Mouse (Mus musculus) granulocyte monocyte progenitor cell, adult 5-6 weeks (primary cell): ENCODE data around the gene Hyls1. TPM values are rescaled to one million over a fixed set of nuclear protein-coding genes. Genes with fewer than 3 reads are reported as not detected.

Experiments
- ATAC-seq: replicated peaks from 2 replicates; pipeline ENCODE4 v1.8.0; 2016; ENCODE audit warnings: mild to moderate bottlenecking, moderate TSS enrichment, inconsistent platforms; ENCODE audit not compliant: poor library complexity, severe bottlenecking
- total RNA-seq, 2 experiments: library from RNA; stranded (forward) in 1 of 2; stranded (reverse) in 1 of 2; fragments of 200-712, 200-1000 nt in 1 of 2; fragments of >200 nt in 1 of 2; fragmentation: Nextera tagmentation in 1 of 2; gene quantifications; 2 replicates each; pipeline ENCODE4 v1.2.3; 2014 to 2017

Hyls1 gene
- total RNA-seq, 2 experiments from 2014 or later = 4.3 to 7.6 TPM

DNA sequence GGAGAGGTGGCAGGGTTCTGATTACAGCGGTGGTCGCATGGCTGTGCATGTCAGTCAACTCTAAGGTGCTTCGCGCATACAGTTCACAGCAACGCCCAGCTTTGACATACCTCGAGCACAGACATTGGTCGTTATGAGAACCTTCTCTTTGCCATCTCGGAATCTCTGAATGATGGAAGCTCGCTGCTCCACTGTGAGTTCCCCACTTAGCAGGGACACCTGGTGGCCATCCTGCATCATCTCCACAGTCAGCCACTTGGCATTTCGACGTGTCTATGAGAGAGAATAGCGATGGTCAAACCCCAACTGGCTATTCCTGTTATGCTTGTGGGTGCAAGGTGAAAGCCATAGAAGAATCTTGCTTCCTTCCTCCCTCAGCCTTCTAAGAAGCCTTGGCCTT lies 24.5 kb downstream of the Hyls1 start:
- no peak for ATAC-seq

DNA sequence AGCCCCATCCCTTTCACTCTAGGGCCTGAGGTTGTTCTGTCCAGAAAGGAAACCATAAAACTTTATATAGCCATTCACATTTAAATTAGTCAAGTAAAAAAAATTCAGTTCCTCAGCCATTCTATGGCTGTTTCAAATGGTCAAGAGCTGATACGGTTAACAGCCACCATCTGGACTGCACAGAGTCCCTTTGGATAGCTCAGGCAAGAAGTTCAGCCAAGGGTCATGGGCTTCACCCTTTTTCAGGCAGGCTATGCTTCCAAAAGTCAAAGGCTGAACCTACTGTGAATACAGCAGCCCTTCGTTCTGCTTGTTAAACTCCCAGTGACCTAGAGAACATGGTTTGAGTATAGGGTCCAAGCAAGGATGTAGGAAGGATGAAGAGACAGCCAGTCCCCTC lies 25.5 kb downstream of the Hyls1 start:
- ATAC-seq = no peak

DNA sequence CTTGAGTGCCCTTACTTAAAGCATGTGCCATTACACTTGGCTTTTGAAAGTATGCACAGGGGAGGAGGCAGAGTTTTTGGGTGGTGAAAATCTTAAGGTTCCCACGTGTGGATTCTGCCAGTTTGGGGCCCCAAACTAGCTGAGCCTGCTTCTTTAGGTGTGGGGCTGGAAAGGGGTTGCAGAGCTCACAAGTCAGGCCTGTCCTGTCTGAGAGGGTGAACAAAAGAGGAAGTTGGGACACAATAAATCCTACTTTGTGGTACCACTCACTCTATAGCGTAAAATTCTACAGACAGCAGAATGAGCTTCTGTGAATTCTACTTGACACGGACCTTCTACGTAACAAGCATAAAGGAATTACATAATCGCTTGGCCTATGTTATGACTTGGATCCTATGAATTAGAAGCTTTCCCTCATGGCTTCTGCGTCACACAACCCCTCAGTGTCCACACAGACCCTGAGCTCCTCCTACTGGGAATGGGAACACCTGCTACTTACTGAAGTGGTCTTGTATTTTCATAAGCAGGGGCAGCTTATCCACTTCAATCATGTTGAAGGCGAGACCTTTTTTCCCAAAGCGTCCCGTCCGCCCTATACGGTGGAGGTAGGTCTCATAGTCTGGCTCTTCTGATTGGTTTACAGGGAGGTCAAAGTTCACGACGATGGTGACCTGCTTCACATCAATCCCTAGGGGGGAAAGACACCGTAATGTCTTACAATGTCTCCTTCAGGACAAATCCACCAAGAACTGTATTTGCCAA lies 26.9 kb downstream of the Hyls1 start:
- peak; percentile 47 for ATAC-seq

DNA sequence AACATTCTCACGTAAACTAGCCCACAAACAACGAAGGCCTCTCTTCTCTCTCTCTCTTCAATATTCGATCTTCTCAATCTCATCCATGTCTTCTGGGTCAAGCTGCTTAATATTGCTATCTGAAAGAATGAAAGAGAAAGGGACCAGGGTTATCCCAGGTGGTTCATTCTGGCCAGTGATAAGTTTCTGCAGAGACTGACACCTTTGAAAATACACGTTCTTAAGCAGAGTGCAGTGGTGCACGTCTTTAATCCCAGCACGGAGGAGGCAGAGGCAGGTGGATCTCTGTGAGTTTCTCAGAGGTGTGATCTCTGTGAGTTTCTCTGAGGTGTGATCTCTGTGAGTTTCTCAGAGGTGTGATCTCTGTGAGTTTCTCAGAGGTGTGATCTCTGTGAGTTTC lies 28.3 kb downstream of the Hyls1 start:
- ATAC-seq = no peak

DNA sequence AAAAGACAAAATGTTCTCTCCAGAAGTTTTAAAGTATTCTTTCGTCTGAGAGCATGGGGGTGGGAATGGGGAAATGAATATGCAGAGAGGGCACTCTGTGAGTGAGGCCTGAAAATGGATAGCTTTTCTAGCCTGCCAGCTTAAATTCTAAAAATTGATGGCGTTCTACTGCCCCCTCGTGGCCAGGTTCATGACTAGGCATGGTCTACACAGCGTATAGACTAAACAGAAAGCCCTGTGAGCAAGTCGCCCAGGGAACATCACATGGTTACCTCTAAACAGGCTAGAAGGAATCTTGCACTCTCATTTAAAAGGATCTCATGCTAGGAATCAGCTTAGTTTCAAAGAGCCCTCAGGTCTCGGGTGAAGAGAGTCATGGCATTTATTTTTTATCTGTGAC lies 28.7 kb downstream of the Hyls1 start:
- ATAC-seq = peak; percentile 70

DNA sequence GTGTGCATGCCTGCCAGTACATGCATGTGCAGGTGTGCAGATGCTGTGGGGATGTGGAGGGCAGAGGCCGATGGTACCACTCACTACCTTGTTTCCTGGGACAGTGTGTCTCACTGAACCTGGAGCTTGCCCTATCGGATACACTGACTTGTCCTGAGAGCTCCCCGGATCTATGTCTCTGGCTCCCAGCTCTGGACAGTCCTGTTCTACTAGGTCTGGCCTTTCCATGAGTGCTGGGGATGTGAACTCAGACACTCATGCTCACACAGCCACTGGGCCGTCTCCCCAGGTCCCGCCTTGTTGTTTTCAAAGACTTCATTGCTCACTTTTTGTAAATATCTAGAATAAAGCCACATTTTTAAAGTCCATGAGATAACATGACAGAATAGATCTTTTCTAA lies 29.2 kb downstream of the Hyls1 start:
- ATAC-seq = no peak

DNA sequence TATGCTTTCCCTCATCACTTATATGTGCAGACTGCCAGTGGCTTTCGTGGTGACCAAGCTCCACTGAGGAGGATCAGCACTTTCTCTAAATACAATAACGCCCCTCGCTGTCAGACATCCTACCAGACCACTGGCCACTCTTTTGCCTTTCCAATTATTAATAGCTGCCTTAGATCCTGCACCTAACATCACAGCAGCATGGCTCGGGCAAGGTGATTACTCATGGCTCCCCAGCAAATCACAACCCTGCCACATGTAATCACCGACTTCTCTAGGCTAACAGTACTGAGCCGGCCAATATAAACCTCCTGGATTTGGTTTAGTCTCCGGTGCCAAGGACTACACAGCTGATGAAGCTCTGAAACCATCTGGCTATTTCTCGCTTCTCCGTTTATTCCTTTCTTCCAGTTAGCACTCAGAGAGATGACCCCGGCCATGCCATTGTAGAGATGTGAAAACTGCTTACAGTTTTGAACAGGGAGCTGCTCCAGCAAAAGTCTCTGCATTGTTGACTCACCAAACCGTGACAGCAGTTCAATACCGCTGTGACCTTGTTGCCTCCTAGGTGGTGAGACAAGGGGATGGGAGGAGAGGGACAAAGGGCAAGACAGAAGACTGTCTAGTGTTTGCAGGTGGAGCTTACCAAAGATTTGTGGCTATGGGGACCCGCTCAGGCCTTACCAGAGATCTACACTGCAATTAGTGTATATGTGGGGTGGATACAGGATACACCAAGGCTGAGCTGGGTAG lies 31.0 kb downstream of the Hyls1 start:
- no peak for ATAC-seq

DNA sequence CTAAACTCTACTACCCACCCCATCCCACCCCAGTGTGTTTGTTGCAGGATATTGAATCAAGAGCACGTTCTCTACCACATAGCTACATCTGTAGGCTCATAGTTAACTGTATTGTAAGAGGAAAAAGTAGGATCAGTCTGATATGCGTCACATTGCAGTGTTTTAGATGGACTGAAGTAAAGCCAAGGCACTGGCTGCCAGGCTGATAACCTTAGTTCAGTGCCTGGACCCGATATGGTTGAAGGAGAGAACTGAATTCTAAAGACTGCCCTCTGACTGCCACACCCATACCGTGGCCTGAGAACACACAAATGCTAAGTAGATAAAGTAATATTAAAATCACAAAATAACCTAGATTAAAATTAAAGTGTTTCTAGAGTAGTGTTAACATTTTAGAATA lies 34.3 kb downstream of the Hyls1 start:
- ATAC-seq = no peak

DNA sequence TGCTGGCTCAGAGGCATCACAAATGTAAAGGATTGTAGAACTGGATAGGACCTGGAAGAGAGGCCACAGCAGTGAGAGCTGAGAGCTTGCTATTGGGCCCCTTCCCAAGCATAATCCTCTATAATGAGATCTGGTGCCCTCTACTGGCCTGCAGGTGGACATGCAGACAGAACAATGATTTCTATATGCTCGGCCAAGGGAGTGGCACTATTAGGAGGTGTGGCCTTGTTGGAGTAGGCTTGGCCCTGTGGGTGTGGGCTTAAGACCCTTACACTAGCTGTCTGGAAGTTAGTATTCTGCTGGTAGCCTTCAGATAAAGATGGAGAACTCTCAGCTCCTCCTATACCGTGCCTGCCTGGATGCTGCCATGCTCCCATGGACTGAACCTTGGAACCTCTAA lies 35.1 kb downstream of the Hyls1 start:
- peak; percentile 98 for ATAC-seq

DNA sequence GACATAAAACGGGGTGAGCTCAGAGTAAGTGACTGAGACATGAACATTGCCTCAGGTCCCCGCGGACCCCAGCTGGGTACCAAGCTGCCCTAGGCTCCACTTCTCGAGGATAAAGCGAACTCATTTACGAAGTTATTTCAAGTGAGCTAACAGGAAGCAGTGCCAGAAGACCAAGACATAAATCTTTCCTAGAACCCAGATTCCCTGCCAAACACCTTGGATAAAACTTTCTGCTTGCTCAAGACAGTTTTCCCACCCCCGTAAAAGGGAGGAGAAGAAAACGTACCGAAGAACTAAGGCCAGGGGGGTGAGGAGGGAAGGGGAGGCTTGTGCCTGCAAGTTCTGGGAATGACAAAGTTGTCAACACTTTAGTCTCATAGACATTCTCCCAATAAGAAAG lies 36.9 kb downstream of the Hyls1 start:
- no peak for ATAC-seq

DNA sequence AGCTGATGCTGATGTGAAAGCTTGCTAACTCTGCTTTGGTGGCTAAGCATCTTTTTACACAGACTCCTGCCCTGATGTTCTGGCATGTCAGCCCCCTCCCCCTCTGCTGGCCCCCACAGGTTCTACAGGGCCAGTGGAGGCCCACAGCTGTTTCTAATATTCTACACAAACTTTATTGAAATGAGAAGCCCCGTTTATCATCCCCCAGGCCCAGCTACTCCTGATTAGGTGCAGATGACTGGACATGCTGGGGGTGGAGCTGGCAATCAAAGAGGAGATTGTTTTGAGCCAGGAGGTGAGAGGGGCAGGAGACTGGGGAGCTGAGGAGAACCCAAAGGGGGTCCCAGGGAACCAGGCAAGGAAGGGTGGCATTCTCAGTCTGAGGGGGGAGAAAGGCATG lies 40.4 kb downstream of the Hyls1 start:
- ATAC-seq = no peak

DNA sequence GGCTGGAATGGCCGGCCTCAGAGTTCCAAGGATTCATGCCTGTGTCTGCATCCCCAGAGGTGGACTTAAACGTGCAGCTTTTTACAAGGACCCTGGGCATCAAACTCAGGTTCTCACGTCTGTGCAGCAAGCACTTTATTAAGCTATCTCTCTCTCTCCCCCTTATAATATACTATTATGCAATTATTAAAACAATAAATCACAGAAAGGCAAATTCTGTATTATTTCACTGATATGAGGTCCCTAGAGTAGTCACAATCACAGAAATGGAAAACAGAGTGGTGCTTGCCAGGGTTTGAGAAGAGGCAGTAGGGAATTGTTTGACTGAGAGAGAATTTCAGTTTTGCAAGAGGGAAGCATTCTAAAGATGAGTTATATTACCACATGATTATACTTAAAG lies 41.1 kb downstream of the Hyls1 start:
- ATAC-seq = no peak

DNA sequence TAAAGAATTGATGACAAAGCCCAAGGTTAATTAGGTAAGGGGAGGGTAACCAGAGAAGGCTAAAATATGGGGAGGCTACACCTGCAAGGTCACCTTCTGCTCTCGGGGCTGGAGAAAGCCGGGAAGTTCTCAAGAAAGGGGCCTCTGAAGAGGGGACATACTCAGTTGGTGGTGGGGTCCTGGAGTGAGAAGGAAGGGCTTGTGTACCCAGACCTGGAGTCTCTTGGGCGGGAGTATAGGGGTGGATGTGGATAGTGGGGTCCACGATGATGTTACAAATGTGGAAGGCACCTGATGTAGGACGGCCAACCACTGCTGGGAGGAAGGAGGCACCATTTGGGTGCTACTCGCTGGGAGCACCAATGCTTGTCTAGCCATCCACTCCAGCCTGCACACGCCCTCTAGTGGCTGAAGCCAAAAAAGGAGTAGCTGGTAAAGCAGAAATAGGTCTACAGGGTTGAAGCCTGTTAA lies 46.2 kb downstream of the Hyls1 start:
- peak; percentile 92 for ATAC-seq

DNA sequence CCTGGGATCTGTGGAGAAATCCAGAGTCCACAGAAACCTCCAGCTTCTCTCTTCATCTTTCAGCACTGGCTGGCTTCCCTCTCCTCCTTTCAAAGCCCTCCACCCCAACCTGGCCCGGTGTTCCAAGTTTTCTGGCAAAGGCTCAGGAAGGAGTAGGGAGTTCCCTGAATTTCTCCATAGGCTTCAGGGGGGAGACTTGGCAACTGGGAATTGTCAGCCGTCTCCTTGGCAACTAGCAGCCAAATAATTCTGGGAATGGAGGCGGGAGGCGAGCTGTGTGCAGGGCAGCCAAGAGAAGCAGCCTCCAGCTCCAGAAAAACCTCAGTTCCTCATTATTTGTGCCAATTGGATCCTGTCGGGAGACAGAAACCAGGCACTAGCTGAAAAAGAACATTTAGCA lies 46.7 kb downstream of the Hyls1 start:
- ATAC-seq = no peak

DNA sequence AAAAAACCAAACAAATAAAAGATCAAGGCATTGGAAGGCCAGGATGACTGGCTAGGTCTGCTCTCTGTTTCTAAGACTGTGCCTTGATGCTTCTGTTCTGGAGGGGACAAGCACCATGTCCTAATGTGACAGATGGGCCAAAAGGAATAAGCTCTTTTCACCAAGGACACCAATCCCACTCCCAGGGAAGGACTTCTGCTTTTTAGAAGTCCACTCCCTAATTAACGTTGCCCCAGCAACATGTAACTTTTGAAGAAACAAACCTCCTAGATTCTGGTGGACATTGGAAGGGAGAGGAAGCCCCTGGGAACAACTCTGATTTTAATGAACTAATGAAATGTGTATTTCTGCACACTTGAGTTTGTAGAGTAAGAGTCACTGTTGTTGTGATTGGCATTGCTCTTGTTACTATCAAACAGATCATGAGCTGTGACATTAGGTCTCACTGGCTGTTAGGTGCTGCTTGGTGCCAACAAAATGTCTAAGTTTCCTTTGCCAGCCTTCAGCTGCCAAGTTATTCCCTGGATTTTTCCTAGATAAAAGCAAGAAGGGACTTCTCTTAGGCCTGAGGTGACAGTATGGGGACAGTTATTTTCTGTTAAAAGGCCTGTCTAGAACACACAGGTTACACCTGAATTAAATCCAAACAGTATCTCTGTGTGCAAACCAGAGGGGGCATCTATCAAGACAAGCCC lies 47.2 kb downstream of the Hyls1 start:
- ATAC-seq = no peak

DNA sequence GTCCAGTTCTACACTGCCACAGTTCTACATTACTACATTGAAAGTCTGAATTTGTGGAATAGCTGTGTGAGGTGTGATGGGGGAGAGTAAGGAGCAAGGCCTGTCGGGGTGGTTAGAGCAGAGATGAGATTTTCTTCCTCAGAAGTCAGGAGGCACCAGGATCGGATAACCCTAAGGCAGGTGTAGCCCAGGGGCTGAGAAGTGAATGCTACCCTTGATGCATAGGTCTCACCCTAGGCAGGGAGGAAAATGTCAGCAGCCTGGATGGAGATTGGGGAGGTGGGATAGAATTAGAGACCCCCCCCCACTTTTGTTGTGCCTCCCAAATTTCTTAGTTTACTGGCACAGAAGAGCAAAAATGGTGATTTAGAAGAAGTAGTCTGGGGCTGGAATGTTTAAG lies 48.0 kb downstream of the Hyls1 start:
- no peak for ATAC-seq

DNA sequence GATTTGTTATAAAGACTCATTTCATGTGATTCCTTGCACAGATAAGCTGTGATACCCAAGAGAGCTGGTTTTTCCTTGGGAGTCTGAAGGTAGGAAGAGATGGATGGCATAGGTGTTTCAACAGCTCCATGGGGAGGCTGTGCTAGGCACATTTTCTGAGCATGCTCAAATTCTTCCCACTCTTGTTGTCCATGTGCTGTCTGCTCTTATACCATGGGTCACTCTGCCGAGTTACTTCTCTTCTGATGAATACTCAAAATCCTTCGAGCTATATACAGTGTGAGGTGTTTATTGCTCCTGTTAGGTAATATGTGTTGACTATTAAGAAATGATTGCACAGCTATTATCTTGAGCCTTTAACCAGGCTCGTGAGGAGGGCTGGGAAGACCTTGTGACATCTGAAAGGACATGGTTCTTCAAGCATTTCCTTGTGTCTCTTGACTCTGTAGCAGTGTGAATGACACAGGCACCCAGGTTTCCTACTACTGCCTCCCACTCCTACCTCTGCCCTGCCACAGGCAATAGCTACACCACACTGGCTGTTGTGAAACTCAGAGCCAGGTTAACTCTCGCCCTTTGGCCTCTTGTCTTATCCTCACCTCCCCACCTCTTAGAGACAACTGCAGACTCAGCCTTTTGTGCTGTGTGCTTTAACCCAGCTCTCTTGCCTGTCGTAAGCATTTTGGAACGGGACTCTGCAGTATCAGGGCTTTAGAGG lies 49.4 kb downstream of the Hyls1 start:
- ATAC-seq = no peak

DNA sequence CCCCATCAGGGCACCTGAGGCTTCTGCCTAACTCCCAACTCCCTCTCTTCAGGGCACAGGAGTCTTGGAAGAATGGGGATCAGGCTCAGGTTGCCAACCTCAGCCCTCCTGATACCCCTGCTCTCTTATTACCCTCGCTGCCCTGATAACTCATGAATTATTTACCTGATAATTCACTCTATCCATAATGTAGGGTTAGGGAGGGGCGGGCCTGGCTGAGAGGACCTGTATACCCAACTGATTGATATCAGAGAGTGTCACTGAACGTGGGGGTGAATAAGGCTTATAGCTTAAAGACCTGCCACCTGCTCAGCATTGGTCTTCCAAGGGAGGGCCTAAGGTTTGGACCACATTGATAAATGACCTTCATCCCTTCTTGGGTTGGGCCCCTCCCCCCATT lies 52.0 kb downstream of the Hyls1 start, which contains the start of gene Gm1113:
Gene Gm1113, minus strand, starts transcription at position 101 of the 400 bp plus-strand sequence.
- no peak for ATAC-seq

DNA sequence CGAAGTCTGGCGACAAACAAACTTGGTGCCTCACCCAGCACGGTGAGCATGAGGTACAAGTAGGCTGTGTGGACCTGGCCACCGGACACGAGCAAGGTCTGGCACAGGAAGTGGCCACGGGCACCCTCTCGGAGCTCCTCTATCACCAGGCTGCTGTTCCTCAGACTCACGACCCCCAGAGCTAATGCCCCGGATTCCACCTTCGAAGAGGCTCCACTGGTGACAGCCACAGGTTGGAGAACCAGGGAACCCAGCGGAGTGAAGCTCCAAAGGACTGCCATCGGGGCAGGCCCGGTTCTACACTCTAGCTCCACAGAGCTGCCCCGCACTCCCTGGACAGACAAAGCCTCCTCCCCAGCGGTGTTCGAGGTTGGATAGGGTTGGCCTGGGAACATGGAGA lies 53.5 kb downstream of the Hyls1 start:
- ATAC-seq = no peak

DNA sequence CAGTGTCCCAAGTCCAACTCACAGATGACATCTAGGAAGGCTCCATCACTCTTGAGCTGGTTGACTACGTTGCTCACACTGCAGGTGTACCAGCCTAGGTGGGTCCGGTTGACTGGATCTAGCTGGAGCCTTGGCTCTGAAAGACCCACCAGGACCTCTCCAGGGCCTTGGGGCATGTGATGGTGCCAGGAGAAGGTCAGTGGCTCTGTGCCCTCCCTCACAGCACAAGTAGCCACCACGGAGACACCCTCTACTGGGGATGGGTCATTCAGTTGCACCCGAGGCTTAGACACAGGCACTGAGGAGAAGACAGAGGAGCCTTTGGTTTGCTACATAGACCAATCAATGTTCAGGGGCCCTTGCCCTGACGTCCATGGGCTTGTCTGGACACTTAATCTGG lies 54.0 kb downstream of the Hyls1 start:
- no peak for ATAC-seq

DNA sequence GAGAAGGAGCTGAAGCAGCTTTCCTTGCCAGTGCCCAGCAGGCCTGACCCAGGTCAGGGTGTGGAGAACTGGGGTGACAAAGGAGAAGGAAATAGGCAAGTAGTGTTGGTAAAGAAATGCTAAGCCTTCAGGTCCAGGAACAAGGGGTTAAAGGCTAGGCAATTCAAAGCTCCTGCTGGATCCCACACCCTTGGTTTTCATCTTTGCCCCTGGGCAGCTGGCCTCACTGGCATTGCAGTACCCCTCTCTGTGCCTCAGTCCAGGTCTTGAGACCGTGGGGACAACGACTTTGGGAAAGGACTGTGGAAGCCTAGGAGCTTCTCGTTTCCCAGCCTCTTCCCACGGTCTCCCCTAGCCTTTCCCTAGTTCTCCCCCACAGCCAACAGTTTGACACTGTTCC lies 56.3 kb downstream of the Hyls1 start:
- no peak for ATAC-seq
